Mouse (Mus musculus): ENCODE data around the gene Klrg2.

Gene Klrg2

GRCm38 (mm10) chr6:38632826-38633225 lies 4.2 kb downstream of the Klrg2 start:
- no peak for DNase-seq (ENCODE audit: extremely low spot score, low read depth, low spot score)

GRCm38 (mm10) chr6:38629556-38629955 lies 7.5 kb downstream of the Klrg2 start:
- no peak for DNase-seq (ENCODE audit: extremely low spot score, low read depth, low spot score)

GRCm38 (mm10) chr6:38627486-38627885 lies 9.6 kb downstream of the Klrg2 start:
- DNase-seq (ENCODE audit: extremely low spot score, low read depth, low spot score): no peak

GRCm38 (mm10) chr6:38627081-38627480 lies 10.0 kb downstream of the Klrg2 start:
- no peak for DNase-seq (ENCODE audit: extremely low spot score, low read depth, low spot score)

GRCm38 (mm10) chr6:38626086-38626485 lies 11.0 kb downstream of the Klrg2 start:
- DNase-seq (ENCODE audit: extremely low spot score, low read depth, low spot score): no peak

- DNase-seq (ENCODE audit: extremely low spot score, low read depth, low spot score): no peak
Observed at GRCm38 (mm10) chr6:38624439-38624838, 12.6 kb downstream of the Klrg2 start.

- no peak for DNase-seq (ENCODE audit: extremely low spot score, low read depth, low spot score)
Observed at GRCm38 (mm10) chr6:38623457-38623856, 13.6 kb downstream of the Klrg2 start.

GRCm38 (mm10) chr6:38622406-38622805 lies 14.6 kb downstream of the Klrg2 start:
- DNase-seq (ENCODE audit: extremely low spot score, low read depth, low spot score): no peak

GRCm38 (mm10) chr6:38609892-38610291 lies 27.1 kb downstream of the Klrg2 start:
- DNase-seq (ENCODE audit: extremely low spot score, low read depth, low spot score): no peak

- no peak for DNase-seq (ENCODE audit: extremely low spot score, low read depth, low spot score)
Observed at GRCm38 (mm10) chr6:38597481-38597880, 39.6 kb downstream of the Klrg2 start.

- no peak for DNase-seq (ENCODE audit: extremely low spot score, low read depth, low spot score)
Observed at GRCm38 (mm10) chr6:38581711-38582110, 55.3 kb downstream of the Klrg2 start.

GRCm38 (mm10) chr6:38580112-38580857 lies 56.8 kb downstream of the Klrg2 start:
- no peak for DNase-seq (ENCODE audit: extremely low spot score, low read depth, low spot score)

GRCm38 (mm10) chr6:38576096-38576495 lies 60.9 kb downstream of the Klrg2 start:
- DNase-seq (ENCODE audit: extremely low spot score, low read depth, low spot score): no peak
